Mouse (Mus musculus): Measurements from ENCODE around the gene Me3. TPM values are rescaled to one million over a fixed set of nuclear protein-coding genes. Genes with fewer than 3 reads are reported as not detected.
"Not testable (repeated sequence)": the region's sequence is repeated elsewhere in the genome, so short reads cannot be mapped to it uniquely, and the experiment has no call there.

The Me3 gene
- polyA plus RNA-seq, 1 experiment from 2014 or later: 4.3 TPM

GRCm38 (mm10) chr7:89728393-89728792 lies 96.2 kb downstream of the Me3 start:
- H3K27me3 ChIP-seq (replicated peaks; ENCODE audit: control insufficient read depth, insufficient read depth, low read length): no peaks in the 10 kb centered on the region
- H3K27ac ChIP-seq (ENCODE audit: low read depth): no peak overlapping the region
- H3K4me2 ChIP-seq (ENCODE audit: low read length): no peak overlapping the region
- no peak for DNase-seq (ENCODE audit: low spot score)
- 46% methylated on average over 3 of the region's 3 CpGs for WGBS
- H3K36me3 ChIP-seq (ENCODE audit: control insufficient read depth, insufficient read depth, low read length): no peaks in the 10 kb centered on the region
- ATAC-seq (replicated peaks; ENCODE audit: low FRiP score, low TSS enrichment, low read depth): no peak
- no peaks in the 10 kb centered on the region for H3K4me1 ChIP-seq (replicated peaks; ENCODE audit: control insufficient read depth, insufficient read depth, low read length)
- H3K9ac ChIP-seq (ENCODE audit: low read length): no peak overlapping the region
- H3K4me3 ChIP-seq (ENCODE audit: low read depth, low read length): no peak overlapping the region
- no peaks in the 10 kb centered on the region for H3K9me3 ChIP-seq (ENCODE audit: control insufficient read depth, low read length)

GRCm38 (mm10) chr7:89730514-89730913 lies 98.3 kb downstream of the Me3 start:
- 41% methylated on average over 2 of the region's 2 CpGs for WGBS
- Histone ChIP-seq H3K36me3 (ENCODE audit: control insufficient read depth, insufficient read depth, low read length) (no peaks in the 10 kb centered on the region), H3K27me3 (replicated peaks; ENCODE audit: control insufficient read depth, insufficient read depth, low read length) (no peaks in the 10 kb centered on the region), H3K4me3 (ENCODE audit: low read depth, low read length) (no peak overlapping the region), H3K4me2 (ENCODE audit: low read length) (no peak overlapping the region), H3K9ac (ENCODE audit: low read length) (no peak overlapping the region), H3K4me1 (replicated peaks; ENCODE audit: control insufficient read depth, insufficient read depth, low read length) (no peaks in the 10 kb centered on the region), H3K9me3 (ENCODE audit: control insufficient read depth, low read length) (no peaks in the 10 kb centered on the region), H3K27ac (ENCODE audit: low read depth) (no peak overlapping the region)
- no peak for ATAC-seq (replicated peaks; ENCODE audit: low FRiP score, low TSS enrichment, low read depth)
- no peak for DNase-seq (ENCODE audit: low spot score)

GRCm38 (mm10) chr7:89731115-89731514 lies 98.9 kb downstream of the Me3 start:
- H3K4me3 ChIP-seq (ENCODE audit: low read depth, low read length); H3K9ac ChIP-seq (ENCODE audit: low read length); H3K36me3 ChIP-seq (ENCODE audit: control insufficient read depth, insufficient read depth, low read length); H3K27ac ChIP-seq (ENCODE audit: low read depth); DNase-seq (ENCODE audit: low spot score); ATAC-seq (replicated peaks; ENCODE audit: low FRiP score, low TSS enrichment, low read depth); H3K4me1 ChIP-seq (replicated peaks; ENCODE audit: control insufficient read depth, insufficient read depth, low read length); H3K4me2 ChIP-seq (ENCODE audit: low read length); H3K27me3 ChIP-seq (replicated peaks; ENCODE audit: control insufficient read depth, insufficient read depth, low read length); H3K9me3 ChIP-seq (ENCODE audit: control insufficient read depth, low read length): not testable (repeated sequence)
- WGBS: 88% methylated on average over 2 of the region's 2 CpGs

- H3K27me3 ChIP-seq (replicated peaks; ENCODE audit: control insufficient read depth, insufficient read depth, low read length): no peaks in the 10 kb centered on the region
- H3K4me2 ChIP-seq (ENCODE audit: low read length): no peak overlapping the region
- 46% methylated on average over 7 of the region's 7 CpGs for WGBS
- no peak overlapping the region for H3K4me3 ChIP-seq (ENCODE audit: low read depth, low read length)
- no peak overlapping the region for H3K9ac ChIP-seq (ENCODE audit: low read length)
- ATAC-seq (replicated peaks; ENCODE audit: low FRiP score, low TSS enrichment, low read depth) (no peak), DNase-seq (ENCODE audit: low spot score) (no peak)
- H3K27ac ChIP-seq (ENCODE audit: low read depth): 0 out of 2 replicates have a peak overlapping the region, but pooled peaks have one; percentile 4
- peaks cover 7% of the 10 kb centered on the region for H3K4me1 ChIP-seq (replicated peaks; ENCODE audit: control insufficient read depth, insufficient read depth, low read length)
- no peaks in the 10 kb centered on the region for H3K36me3 ChIP-seq (ENCODE audit: control insufficient read depth, insufficient read depth, low read length)
- no peaks in the 10 kb centered on the region for H3K9me3 ChIP-seq (ENCODE audit: control insufficient read depth, low read length)
Observed at GRCm38 (mm10) chr7:89748415-89748814, 116.2 kb downstream of the Me3 start.

GRCm38 (mm10) chr7:89749183-89749582 lies 117.0 kb downstream of the Me3 start:
- H3K36me3 ChIP-seq (ENCODE audit: control insufficient read depth, insufficient read depth, low read length): no peaks in the 10 kb centered on the region
- DNase-seq (ENCODE audit: low spot score) (no peak), ATAC-seq (replicated peaks; ENCODE audit: low FRiP score, low TSS enrichment, low read depth) (no peak)
- no peaks in the 10 kb centered on the region for H3K27me3 ChIP-seq (replicated peaks; ENCODE audit: control insufficient read depth, insufficient read depth, low read length)
- H3K4me2 ChIP-seq (ENCODE audit: low read length): no peak overlapping the region
- peaks cover 7% of the 10 kb centered on the region for H3K4me1 ChIP-seq (replicated peaks; ENCODE audit: control insufficient read depth, insufficient read depth, low read length)
- H3K9me3 ChIP-seq (ENCODE audit: control insufficient read depth, low read length): no peaks in the 10 kb centered on the region
- 44% methylated on average over 2 of the region's 2 CpGs for WGBS
- no peak overlapping the region for H3K4me3 ChIP-seq (ENCODE audit: low read depth, low read length)
- H3K27ac ChIP-seq (ENCODE audit: low read depth): 0 out of 2 replicates have a peak overlapping the region, but pooled peaks have one; percentile 4
- no peak overlapping the region for H3K9ac ChIP-seq (ENCODE audit: low read length)

GRCm38 (mm10) chr7:89766678-89767508 lies 134.7 kb downstream of the Me3 start:
- no peaks in the 10 kb centered on the region for H3K27me3 ChIP-seq (replicated peaks; ENCODE audit: control insufficient read depth, insufficient read depth, low read length)
- DNase-seq (ENCODE audit: low spot score): no peak
- H3K27ac ChIP-seq (ENCODE audit: low read depth): no peak overlapping the region
- H3K4me1 ChIP-seq (replicated peaks; ENCODE audit: control insufficient read depth, insufficient read depth, low read length): peaks cover 19% of the 10 kb centered on the region
- ATAC-seq (replicated peaks; ENCODE audit: low FRiP score, low TSS enrichment, low read depth): no peak
- no peaks in the 10 kb centered on the region for H3K36me3 ChIP-seq (ENCODE audit: control insufficient read depth, insufficient read depth, low read length)
- WGBS: 71% methylated on average over 5 of the region's 5 CpGs
- no peak overlapping the region for H3K4me2 ChIP-seq (ENCODE audit: low read length)
- no peaks in the 10 kb centered on the region for H3K9me3 ChIP-seq (ENCODE audit: control insufficient read depth, low read length)
- no peak overlapping the region for H3K9ac ChIP-seq (ENCODE audit: low read length)
- no peak overlapping the region for H3K4me3 ChIP-seq (ENCODE audit: low read depth, low read length)

GRCm38 (mm10) chr7:89769106-89769896 lies 137.1 kb downstream of the Me3 start:
- Histone ChIP-seq H3K4me2 (ENCODE audit: low read length) (0 out of 2 replicates have a peak overlapping the region, but pooled peaks have one; percentile 3), H3K36me3 (ENCODE audit: control insufficient read depth, insufficient read depth, low read length) (no peaks in the 10 kb centered on the region), H3K9ac (ENCODE audit: low read length) (no peak overlapping the region), H3K4me1 (replicated peaks; ENCODE audit: control insufficient read depth, insufficient read depth, low read length) (peaks cover 19% of the 10 kb centered on the region), H3K27ac (ENCODE audit: low read depth) (peak overlapping the region; percentile 2; the same call in 1 of the 2 replicates), H3K9me3 (ENCODE audit: control insufficient read depth, low read length) (no peaks in the 10 kb centered on the region), H3K27me3 (replicated peaks; ENCODE audit: control insufficient read depth, insufficient read depth, low read length) (no peaks in the 10 kb centered on the region), H3K4me3 (ENCODE audit: low read depth, low read length) (no peak overlapping the region)
- no peak for ATAC-seq (replicated peaks; ENCODE audit: low FRiP score, low TSS enrichment, low read depth)
- no peak for DNase-seq (ENCODE audit: low spot score)
- WGBS: 15% methylated on average over 9 of the region's 9 CpGs

GRCm38 (mm10) chr7:89770021-89770420 lies 137.8 kb downstream of the Me3 start:
- 47% methylated on average over 6 of the region's 6 CpGs for WGBS
- Histone ChIP-seq H3K4me3 (ENCODE audit: low read depth, low read length) (no peak overlapping the region), H3K4me1 (replicated peaks; ENCODE audit: control insufficient read depth, insufficient read depth, low read length) (peaks cover 19% of the 10 kb centered on the region), H3K4me2 (ENCODE audit: low read length) (no peak overlapping the region), H3K27me3 (replicated peaks; ENCODE audit: control insufficient read depth, insufficient read depth, low read length) (no peaks in the 10 kb centered on the region), H3K9ac (ENCODE audit: low read length) (no peak overlapping the region), H3K27ac (ENCODE audit: low read depth) (no peak overlapping the region; the same call in 1 of the 2 replicates), H3K36me3 (ENCODE audit: control insufficient read depth, insufficient read depth, low read length) (no peaks in the 10 kb centered on the region), H3K9me3 (ENCODE audit: control insufficient read depth, low read length) (no peaks in the 10 kb centered on the region)
- no peak for DNase-seq (ENCODE audit: low spot score)
- no peak for ATAC-seq (replicated peaks; ENCODE audit: low FRiP score, low TSS enrichment, low read depth)

Measured in intestine, embryonic 14.5 days (tissue).